Mouse (Mus musculus): ENCODE measurements around the gene Cmip.

The Cmip gene

GRCm38 (mm10) chr8:117257029-117257820 lies at the start of gene Cmip:
Gene Cmip (plus strand): TSS chr8:117257064.
- DNase-seq (ENCODE audit: low spot score) = peak; percentile 43

DNA sequence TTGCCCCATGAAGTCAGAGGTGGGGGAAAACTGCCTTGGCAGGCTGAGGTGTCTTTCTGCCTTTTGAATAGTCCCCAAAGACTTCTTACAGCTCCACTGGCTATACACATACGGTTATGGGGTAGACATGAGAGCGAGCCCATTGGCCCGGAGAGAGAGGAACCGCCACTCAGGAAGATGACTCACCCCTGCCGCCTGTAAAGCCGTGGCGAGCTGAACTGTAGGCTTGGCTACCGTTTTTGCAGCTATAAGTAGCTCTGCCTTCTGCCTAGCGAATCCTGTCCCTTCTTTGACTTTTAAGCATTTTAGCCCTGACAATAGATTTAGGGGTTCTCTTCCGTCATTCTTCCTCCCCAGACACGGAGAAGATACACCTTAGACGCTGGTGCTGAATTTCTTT lies 47.7 kb upstream of the Cmip start:
- no peak for DNase-seq (ENCODE audit: low spot score)

DNA sequence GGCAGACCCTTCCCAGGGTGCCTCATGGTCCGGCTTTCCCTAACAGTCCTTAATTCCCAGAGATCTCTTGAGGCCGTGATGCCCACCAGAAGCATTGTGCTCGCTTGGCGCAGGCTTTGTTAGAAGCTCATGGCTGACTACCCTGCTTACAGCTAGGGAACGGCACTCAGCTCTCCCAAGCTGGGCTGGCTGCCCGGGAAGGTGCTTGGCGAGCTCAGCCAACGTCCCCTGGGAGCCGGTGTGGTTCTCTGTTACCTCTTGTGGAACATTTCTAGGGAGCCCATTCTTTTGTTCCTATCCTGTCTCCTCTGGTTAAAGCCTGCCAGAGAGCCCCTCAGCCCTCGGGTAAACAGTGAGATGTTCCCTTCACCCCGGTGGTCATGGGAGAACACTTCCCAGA lies 44.8 kb upstream of the Cmip start:
- no peak for DNase-seq (ENCODE audit: low spot score)

DNA sequence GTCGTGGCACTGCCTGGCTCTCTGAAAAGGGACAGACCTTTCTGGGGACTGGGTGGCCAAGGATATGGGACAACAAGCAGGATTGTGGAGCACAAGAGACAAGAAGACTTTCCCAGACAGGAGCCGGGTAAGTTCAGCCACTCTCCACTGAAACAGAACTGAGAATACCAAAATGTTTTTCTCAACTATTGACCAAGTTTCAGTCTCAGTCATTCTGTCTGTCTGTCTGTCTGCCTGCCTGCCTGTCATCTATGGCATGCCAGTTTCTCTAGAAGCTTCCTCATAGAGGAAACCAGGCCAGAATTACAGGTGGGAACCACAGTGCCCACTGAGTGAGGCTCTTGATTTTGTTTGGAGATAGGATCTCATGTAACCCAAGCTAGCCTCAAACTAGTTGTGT lies 39.1 kb upstream of the Cmip start:
- no peak for DNase-seq (ENCODE audit: low spot score)

DNA sequence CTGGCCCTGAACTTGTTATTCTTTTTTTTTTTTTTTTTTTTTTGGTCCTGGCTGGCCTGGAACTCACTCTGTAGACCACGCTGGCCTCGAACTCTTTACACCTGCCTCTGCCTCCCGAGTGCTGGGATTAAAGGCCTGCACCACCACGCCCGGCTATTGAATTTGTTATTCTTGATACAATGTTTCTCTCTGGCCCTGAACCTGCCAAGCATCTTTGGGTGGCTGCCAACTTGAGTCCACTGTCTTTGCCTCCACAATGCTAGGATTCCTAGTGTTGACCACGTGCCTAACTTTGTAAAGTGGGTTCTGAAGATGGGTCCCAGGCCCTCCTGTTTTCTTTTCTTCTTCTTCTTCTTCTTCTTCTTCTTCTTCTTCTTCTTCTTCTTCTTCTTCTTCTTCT lies 34.5 kb upstream of the Cmip start:
- DNase-seq (ENCODE audit: low spot score) = no peak

DNA sequence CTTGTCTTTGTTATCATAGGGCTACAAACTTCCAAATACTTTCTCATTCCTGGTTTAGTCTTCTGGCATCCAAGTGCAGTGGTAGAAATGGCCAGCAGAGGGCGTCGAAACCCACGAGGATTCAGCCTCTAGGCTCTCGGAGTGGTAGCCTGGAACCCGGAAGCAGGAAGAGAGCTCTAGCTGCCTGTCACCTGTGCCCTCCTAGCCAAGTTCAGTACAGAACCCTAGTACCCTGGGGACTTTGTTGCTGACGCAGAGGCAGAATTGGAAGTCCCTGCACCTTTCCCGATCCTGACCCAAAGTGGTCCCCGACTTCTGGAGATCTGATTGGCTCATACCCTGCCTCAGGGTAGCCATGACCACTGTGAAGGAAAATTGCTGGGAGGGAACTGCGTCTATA lies 32.2 kb upstream of the Cmip start:
- DNase-seq (ENCODE audit: low spot score) = peak; percentile 76

- no peak for DNase-seq (ENCODE audit: low spot score)
Observed at GRCm38 (mm10) chr8:117226306-117226705, 30.6 kb upstream of the Cmip start.

GRCm38 (mm10) chr8:117227339-117227738 lies 29.5 kb upstream of the Cmip start:
- DNase-seq (ENCODE audit: low spot score) = no peak

GRCm38 (mm10) chr8:117233199-117233598 lies 23.7 kb upstream of the Cmip start:
- no peak for DNase-seq (ENCODE audit: low spot score)

DNA sequence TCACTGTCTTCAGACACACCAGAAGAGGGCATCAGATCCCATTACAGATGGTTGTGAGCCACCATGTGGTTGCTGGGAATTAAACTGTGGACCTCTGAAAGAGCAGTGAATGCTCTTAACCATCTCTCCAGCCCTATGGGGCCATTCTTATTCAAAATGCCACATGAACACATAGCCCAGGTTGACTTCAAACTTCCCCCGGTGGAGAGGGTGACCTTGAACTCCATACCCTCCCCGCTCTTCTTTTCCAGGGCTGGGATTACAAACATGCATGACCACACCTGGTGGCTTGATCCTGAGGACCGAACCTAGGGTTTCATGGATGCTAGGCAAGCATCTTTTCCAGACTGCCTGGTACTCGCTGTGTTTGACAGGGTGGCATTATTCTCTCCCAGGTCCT lies 20.3 kb upstream of the Cmip start:
- no peak for DNase-seq (ENCODE audit: low spot score)

- DNase-seq (ENCODE audit: low spot score) = no peak
Observed at GRCm38 (mm10) chr8:117240326-117240725, 16.5 kb upstream of the Cmip start.

DNA sequence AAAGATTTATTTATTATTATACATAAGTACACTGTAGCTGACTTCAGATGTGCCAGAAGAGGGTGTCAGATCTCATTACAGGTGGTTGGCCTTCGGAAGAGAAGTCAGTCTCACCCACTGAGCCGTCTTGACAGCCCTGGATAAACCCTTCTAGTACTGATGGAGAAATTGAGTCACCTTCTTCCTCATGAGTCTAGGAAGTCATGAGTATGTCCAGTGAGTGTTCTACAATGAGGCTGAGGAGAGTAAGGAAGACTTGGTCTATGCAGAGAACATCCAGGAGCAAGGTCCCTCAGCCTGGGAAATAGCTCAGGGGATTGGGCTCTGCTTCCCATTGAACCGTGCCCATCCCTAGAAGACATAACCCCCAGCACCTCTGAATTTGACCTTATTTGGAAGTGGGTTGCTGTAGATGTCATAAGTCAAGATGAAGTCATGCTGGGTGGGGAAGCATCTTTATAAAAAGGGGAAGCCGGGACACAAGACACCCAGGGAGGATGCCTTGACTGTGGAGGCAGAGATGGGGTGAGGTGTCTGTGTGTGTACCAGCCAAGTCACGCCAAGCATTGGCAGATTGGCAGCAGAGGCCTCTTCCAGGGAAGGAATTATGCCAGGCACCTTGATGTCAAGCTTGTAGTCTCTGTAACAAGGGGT lies 15.9 kb upstream of the Cmip start:
- no peak for DNase-seq (ENCODE audit: low spot score)

DNA sequence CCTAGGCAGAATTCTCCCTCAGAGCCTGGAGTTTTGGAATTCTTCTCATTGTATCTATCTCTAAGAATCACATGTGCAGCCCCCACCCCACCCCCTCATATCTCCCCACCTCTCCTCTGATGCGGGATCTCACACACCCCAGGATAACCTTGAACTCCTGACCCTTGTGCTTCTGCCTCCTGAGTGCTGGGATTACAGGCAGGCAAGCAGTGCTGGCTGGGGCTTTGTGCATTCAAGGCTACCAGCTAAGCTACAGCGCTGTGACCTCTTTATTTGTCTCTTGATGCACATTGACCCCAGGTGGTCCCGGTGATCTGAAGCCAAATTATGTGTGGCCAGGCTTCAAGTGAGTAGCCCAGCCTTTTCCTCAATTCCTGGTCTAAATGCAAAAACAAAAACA lies 15.0 kb upstream of the Cmip start:
- DNase-seq (ENCODE audit: low spot score) = no peak

DNA sequence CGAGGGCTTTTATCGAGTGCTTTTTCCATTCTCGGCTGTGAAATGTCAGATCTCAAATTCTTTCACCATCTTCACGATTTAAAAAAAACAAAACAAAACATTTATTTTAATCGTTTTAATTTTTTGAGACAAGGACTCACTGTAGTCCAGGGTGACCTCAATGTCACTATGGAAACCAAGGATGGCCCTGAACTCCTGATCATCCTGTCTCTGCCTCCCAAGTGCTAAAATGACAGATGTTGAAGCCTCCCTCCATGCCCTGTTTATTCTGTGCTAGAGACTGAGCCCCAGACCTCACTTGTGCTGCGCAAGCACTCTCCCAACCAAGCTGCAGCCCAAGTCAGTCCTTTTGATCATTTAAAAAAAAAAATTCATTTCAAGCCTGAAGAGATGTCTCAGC lies 14.6 kb upstream of the Cmip start:
- DNase-seq (ENCODE audit: low spot score) = no peak

GRCm38 (mm10) chr8:117244601-117245000 lies 12.3 kb upstream of the Cmip start:
- no peak for DNase-seq (ENCODE audit: low spot score)

DNA sequence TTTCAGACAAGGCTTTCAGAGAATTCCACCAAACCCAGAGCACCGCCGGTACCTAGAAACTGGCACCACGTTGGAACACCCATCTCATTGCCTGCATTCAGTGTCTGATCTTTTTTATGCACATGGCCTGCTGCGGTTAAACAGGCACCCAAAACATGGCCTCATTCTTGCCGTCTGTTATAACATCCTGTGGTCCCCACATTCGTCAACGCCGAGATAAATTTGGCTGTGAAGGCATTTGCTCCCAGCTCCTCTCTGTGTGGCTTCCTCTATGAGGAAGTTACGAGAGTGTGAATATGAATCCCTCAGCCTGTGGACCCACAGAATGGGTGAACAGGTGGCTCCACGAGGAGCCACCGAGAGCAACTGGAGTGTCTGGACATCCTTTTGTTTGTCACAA lies 8.5 kb upstream of the Cmip start:
- no peak for DNase-seq (ENCODE audit: low spot score)

GRCm38 (mm10) chr8:117251086-117251681 lies 5.7 kb upstream of the Cmip start:
- DNase-seq (ENCODE audit: low spot score) = no peak

DNA sequence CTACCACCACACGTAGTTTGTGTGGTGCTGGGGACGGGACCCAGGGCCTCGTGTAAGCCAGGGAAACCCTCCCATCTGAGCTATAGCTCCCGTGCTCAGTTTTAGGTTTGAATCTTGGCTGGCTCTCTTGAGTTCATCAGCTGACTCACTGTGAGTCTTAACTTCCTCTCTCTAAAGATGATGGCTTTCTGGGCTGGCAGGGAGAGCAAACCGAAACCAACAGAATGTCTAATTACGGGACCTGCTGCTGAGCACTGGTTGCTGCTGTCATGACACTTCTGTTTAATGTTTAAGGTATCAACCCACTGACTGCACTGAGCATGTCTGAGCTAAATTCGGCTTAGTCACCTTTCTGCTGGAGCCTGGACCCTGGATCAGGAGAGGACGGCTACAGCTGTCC lies 4.2 kb upstream of the Cmip start:
- no peak for DNase-seq (ENCODE audit: low spot score)

DNA sequence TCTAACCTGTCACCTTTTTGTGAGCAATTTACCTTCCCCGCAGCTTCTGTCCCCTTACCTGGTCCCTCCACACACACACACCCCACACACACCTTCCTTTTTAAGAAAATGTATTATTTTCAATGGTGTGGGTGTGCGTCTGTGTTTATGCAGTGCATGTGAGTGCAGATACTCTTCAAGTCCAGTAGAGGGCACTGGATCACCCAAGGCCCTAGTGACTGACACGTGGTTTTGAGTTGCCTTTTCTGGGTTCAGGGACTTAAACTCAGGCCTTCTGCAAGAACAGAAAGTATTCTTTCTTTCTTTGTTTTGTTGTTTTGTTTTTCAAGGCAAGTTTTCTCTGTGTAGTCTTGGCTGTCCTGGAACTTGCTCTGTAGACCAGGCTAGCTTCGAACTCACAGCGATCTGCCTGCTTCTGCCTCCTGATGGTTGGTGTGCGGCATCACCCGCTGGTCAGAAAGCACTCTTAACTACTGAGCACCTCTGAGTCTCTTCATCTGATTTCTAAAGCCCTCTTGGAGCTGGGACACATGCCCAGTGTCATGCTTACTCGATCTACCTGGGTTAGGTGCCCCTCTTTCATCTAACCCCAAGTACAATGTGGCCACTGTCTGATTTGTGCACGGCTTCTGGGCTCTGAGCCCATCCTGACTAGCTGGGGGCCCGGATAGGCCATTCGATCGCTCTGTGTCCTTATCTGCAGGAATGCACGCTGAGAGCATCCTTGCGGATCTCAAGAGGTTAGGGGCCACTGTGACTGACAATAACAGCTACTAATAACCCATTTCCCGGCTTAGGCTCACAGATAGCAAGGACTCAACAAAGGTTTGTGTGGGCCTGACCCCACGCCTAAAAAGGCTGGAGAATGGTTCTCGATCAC lies 3.2 kb upstream of the Cmip start:
- DNase-seq (ENCODE audit: low spot score) = no peak

- DNase-seq (ENCODE audit: low spot score) = no peak
Observed at GRCm38 (mm10) chr8:117254496-117254895, 2.4 kb upstream of the Cmip start.

- DNase-seq (ENCODE audit: low spot score) = peak; percentile 90
Observed at GRCm38 (mm10) chr8:117256292-117256938, 449 bp upstream of the Cmip start.
